Mouse (Mus musculus): Measurements from ENCODE around the gene Ddx54.

- TF ChIP-seq GATA1 (IDR thresholded peaks at IDR 0.05; ENCODE audit: low read length) (peak; percentile 54; the same call in 1 of the 2 replicates), TAL1 (IDR thresholded peaks at IDR 0.05; ENCODE audit: low read length) (no peak)
These were observed 12.9 kb upstream of the Ddx54 start for GRCm38 (mm10) chr5:120599625-120600024.

Data from erythroblast, embryonic 14.5 days (primary cell).